Mouse (Mus musculus): ENCODE measurements around the gene Sh3pxd2a.
"Not testable (repeated sequence)": the region's sequence is repeated elsewhere in the genome, so short reads cannot be mapped to it uniquely, and the experiment has no call there.

Sh3pxd2a gene

GRCm38 (mm10) chr19:47403391-47404379 lies 60.5 kb downstream of the Sh3pxd2a start:
- no peak for DNase-seq

GRCm38 (mm10) chr19:47402976-47403375 lies 61.2 kb downstream of the Sh3pxd2a start:
- DNase-seq, result no peak

GRCm38 (mm10) chr19:47402544-47402943 lies 61.7 kb downstream of the Sh3pxd2a start:
- no peak for DNase-seq

- DNase-seq, result no peak
Observed at GRCm38 (mm10) chr19:47399709-47400108, 64.5 kb downstream of the Sh3pxd2a start.

- DNase-seq, result no peak
Observed at GRCm38 (mm10) chr19:47399029-47399428, 65.2 kb downstream of the Sh3pxd2a start.

GRCm38 (mm10) chr19:47397882-47398671 lies 66.1 kb downstream of the Sh3pxd2a start:
- DNase-seq, result no peak

GRCm38 (mm10) chr19:47395338-47395737 lies 68.9 kb downstream of the Sh3pxd2a start:
- DNase-seq, result no peak

- not testable (repeated sequence) for DNase-seq
Observed at GRCm38 (mm10) chr19:47394781-47395180, 69.4 kb downstream of the Sh3pxd2a start.

- DNase-seq, result no peak
Observed at GRCm38 (mm10) chr19:47390878-47391277, 73.3 kb downstream of the Sh3pxd2a start.

- peak; percentile 29 to 32 for DNase-seq
Observed at GRCm38 (mm10) chr19:47387887-47388286, 76.3 kb downstream of the Sh3pxd2a start.

- DNase-seq, result no peak
Observed at GRCm38 (mm10) chr19:47387395-47387794, 76.8 kb downstream of the Sh3pxd2a start.

- DNase-seq, result peak; percentile 12 to 27
Observed at GRCm38 (mm10) chr19:47385971-47386370, 78.2 kb downstream of the Sh3pxd2a start.

- DNase-seq, result no peak
Observed at GRCm38 (mm10) chr19:47384639-47385038, 79.6 kb downstream of the Sh3pxd2a start.

GRCm38 (mm10) chr19:47384036-47384435 lies 80.2 kb downstream of the Sh3pxd2a start:
- no peak for DNase-seq

GRCm38 (mm10) chr19:47382268-47382667 lies 81.9 kb downstream of the Sh3pxd2a start:
- DNase-seq, result peak in 1 of 2 experiments; percentile 26

- DNase-seq, result no peak
Observed at GRCm38 (mm10) chr19:47381011-47381410, 83.2 kb downstream of the Sh3pxd2a start.

GRCm38 (mm10) chr19:47379141-47379540 lies 85.1 kb downstream of the Sh3pxd2a start:
- no peak for DNase-seq

GRCm38 (mm10) chr19:47374916-47375573 lies 89.2 kb downstream of the Sh3pxd2a start:
- no peak for DNase-seq

GRCm38 (mm10) chr19:47374440-47374839 lies 89.8 kb downstream of the Sh3pxd2a start:
- peak; percentile 52 to 74 for DNase-seq

GRCm38 (mm10) chr19:47372044-47372443 lies 92.2 kb downstream of the Sh3pxd2a start:
- no peak for DNase-seq

- DNase-seq, result no peak
Observed at GRCm38 (mm10) chr19:47371521-47371920, 92.7 kb downstream of the Sh3pxd2a start.

GRCm38 (mm10) chr19:47369008-47369407 lies 95.2 kb downstream of the Sh3pxd2a start:
- DNase-seq, result no peak
